Mouse (Mus musculus) heart, embryonic 13.5 days (tissue): Measurements from ENCODE around the gene Pou2f1. TPM values are rescaled to one million over a fixed set of nuclear protein-coding genes. Genes with fewer than 3 reads are reported as not detected.

ENCODE experiments used
- ATAC-seq: fragments of 200-750 bp; cut with Nextera tagmentation; 2 replicates; pipeline ENCODE4 v1.8.0; 2017; ENCODE audit warnings: moderate TSS enrichment; ENCODE audit not compliant: insufficient number of reproducible peaks, low FRiP score, low TSS enrichment; ENCODE audit errors: extremely low read depth
- H3K27ac ChIP-seq: fragments of 300-500 bp; sonication (generic); replicated peaks from 2 replicates; pipeline ENCODE4 v1.5.1; 2015; ENCODE audit warnings: moderate library complexity, mild to moderate bottlenecking, inconsistent platforms
- H3K27me3 ChIP-seq: fragments of 300-500 bp; sonication (generic); replicated peaks from 2 replicates; pipeline ENCODE4 v1.6.1; 2015; ENCODE audit warnings: mild to moderate bottlenecking, inconsistent platforms
- H3K36me3 ChIP-seq: fragments of 300-500 bp; sonication (generic); 2 replicates; pipeline ENCODE4 v1.6.1; 2015; ENCODE audit warnings: mild to moderate bottlenecking, inconsistent platforms
- H3K4me1 ChIP-seq: fragments of 300-500 bp; sonication (generic); 2 replicates; pipeline ENCODE4 v1.6.1; 2015; ENCODE audit warnings: inconsistent platforms
- H3K4me2 ChIP-seq: fragments of 300-500 bp; sonication (generic); 2 replicates; pipeline ENCODE4 v1.6.1; 2015; ENCODE audit warnings: inconsistent platforms, mild to moderate bottlenecking, moderate library complexity
- H3K4me3 ChIP-seq: fragments of 300-500 bp; sonication (generic); 2 replicates; pipeline ENCODE4 v1.5.1; 2015; ENCODE audit warnings: moderate library complexity, mild to moderate bottlenecking, inconsistent platforms
- H3K9ac ChIP-seq: fragments of 300-500 bp; sonication (generic); 2 replicates; pipeline ENCODE4 v1.6.1; 2015; ENCODE audit warnings: inconsistent platforms, mild to moderate bottlenecking, moderate library complexity
- H3K9me3 ChIP-seq: fragments of 300-500 bp; sonication (generic); 2 replicates; pipeline ENCODE4 v1.6.1; 2016; ENCODE audit warnings: inconsistent platforms
- whole genome bisulfite sequencing: fragments of 180-500 bp; shearing (Covaris S2); methylation state at CpG from one replicate; pipeline ENCODE4 v1.1.7; 2015; ENCODE audit warnings: mixed read lengths; 5-methylcytosine and 5-hydroxymethylcytosine counted together
- polyA plus RNA-seq: library from polyadenylated mRNA; unstranded; fragments of >200 nt; fragmentation: Nextera tagmentation; extraction: Ambion mirVana; gene quantifications from 2 replicates; pipeline ENCODE4 v1.2.1, GENCODE M21; 2015

Pou2f1 gene
- polyA plus RNA-seq, 1 experiment from 2014 or later, result 9.3 TPM

DNA sequence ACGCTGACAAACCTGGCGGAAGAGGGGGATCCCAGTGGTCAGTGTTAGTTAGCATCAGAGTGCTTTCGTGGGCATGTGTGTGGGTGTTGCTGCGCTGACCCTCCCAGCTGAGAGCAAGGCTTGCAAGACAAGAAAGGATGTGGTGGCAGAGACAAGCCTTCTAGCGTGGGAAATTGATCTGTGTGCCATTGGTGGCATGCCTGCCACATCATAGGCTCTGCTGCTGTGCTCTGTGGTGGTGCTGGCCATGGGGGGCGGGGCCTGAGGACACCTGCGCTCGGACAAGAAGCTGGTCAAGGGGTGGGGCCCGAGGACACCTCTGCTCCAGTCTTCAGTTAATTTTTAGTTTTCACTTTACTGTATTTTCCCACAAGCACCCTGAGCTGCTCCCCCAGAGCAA is 186.1 kb downstream of the Pou2f1 start:
- no peak overlapping the region for H3K9ac ChIP-seq
- no peak overlapping the region for H3K4me3 ChIP-seq
- no peak for ATAC-seq
- H3K4me2 ChIP-seq, result no peak overlapping the region
- H3K4me1 ChIP-seq, result peaks cover 45% of the 10 kb centered on the region
- no peaks in the 10 kb centered on the region for H3K9me3 ChIP-seq
- H3K27me3 ChIP-seq, result peaks cover 46% of the 10 kb centered on the region
- no peak overlapping the region for H3K27ac ChIP-seq
- no peaks in the 10 kb centered on the region for H3K36me3 ChIP-seq
- WGBS, result 79% methylated on average over 9 of the region's 9 CpGs

Other genes starting within 250 kb of the Pou2f1 start
- 105 and 110 TPM in 2 replicates for gene Creg1, start 238.9 kb downstream of the Pou2f1 start, polyA plus RNA-seq
- gene Cd247, start 214.0 kb downstream of the Pou2f1 start, polyA plus RNA-seq, result 0.42 and 0.55 TPM in 2 replicates
- 45.4 and 48.9 TPM in 2 replicates for gene Dusp27, start 125.2 kb upstream of the Pou2f1 start, polyA plus RNA-seq
- 0.13 TPM in 1 of 2 replicates, not detected in the other for gene Gpa33, start 127.6 kb upstream of the Pou2f1 start, polyA plus RNA-seq
- not detected in 2 replicates for gene Mael, start 236.1 kb upstream of the Pou2f1 start, polyA plus RNA-seq